Mouse (Mus musculus) embryo, embryonic 10.5 days (tissue): ENCODE results near the gene Ube2n.

ENCODE experiments used
- DNase-seq: peaks from one replicate; pipeline ENCODE4 v3.0.0-alpha.2; 2015; ENCODE audit warnings: low spot score

Gene Ube2n

GRCm38 (mm10) chr10:95591257-95591656 is 76.3 kb downstream of the Ube2n start:
- DNase-seq, result no peak

- no peak for DNase-seq
Measured at GRCm38 (mm10) chr10:95594414-95594813, 79.5 kb downstream of the Ube2n start.
